Mouse (Mus musculus): Measurements from ENCODE around the gene Ehmt1. TPM values are rescaled to one million over a fixed set of nuclear protein-coding genes. Genes with fewer than 3 reads are reported as not detected.

The Ehmt1 gene
- polyA plus RNA-seq, 1 experiment from 2014 or later, result 54.7 TPM

DNA sequence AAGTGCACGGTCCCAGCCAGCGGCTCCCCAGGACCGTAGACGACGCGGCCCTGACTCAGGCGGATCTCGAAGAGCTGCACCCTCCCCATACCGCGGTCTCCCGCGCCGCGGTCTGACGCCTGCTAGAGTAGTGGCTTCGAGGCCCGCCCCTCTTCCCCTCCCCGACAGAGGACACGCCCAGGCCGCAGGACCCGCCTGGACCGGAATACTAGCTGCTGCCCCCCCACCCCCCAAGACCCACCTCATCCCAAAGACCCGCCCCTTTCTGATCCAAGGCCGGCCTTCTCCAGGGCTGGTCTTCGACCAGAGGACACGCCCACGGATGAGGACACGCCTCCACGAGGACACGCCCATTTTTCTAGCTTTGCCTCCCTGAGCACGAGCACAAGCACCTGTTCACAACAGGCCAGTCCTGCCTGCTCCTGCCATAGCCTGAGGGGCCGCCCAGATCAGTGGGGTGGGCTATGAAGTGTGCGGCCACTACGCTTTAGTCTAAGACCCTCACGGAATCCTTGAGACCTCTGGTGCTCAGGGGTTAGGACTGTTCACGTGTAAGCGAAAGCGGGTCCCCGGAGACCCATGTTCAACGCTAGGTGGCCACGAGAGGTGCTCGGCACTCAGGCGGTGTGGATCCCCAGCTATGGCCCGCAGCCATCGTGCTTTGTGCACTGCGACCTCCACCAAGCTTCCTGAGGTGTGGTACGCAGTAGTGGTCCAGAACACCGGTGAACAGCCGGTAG is 15.8 kb upstream of the Ehmt1 start, which contains the start of gene Arrdc1:
TSS of gene Arrdc1 (minus strand) at position 196 of the 740 bp plus-strand sequence.
- H3K4me3 ChIP-seq (ENCODE audit: low read depth, low read length), result peak within 1 kb of the TSS; percentile 83
- H3K9me3 ChIP-seq (ENCODE audit: control insufficient read depth, low read length), result no peaks in the 10 kb centered on the region
- H3K4me2 ChIP-seq, result peak within 1 kb of the TSS; percentile 99
- H3K36me3 ChIP-seq (ENCODE audit: control insufficient read depth, insufficient read depth, low read length), result no peaks in the 10 kb centered on the region
- peaks cover 6% of the 10 kb centered on the region for H3K4me1 ChIP-seq (replicated peaks; ENCODE audit: control insufficient read depth, insufficient read depth, low read length)
- peak within 1 kb of the TSS; percentile 79 for H3K27ac ChIP-seq (ENCODE audit: low read depth, low read length)
- H3K9ac ChIP-seq (ENCODE audit: low read depth, low read length), result peak within 1 kb of the TSS; percentile 88
- WGBS, result under 1% methylated on average over 49 of the region's 49 CpGs
- 0 out of 2 replicates have a peak, but pooled peaks cover 3% of the 10 kb centered on the region for H3K27me3 ChIP-seq (replicated peaks; ENCODE audit: control insufficient read depth, insufficient read depth, low read length)
- ATAC-seq (replicated peaks; ENCODE audit: low FRiP score), result peak; percentile 91
- peak; percentile 90 for DNase-seq (ENCODE audit: low spot score)

DNA sequence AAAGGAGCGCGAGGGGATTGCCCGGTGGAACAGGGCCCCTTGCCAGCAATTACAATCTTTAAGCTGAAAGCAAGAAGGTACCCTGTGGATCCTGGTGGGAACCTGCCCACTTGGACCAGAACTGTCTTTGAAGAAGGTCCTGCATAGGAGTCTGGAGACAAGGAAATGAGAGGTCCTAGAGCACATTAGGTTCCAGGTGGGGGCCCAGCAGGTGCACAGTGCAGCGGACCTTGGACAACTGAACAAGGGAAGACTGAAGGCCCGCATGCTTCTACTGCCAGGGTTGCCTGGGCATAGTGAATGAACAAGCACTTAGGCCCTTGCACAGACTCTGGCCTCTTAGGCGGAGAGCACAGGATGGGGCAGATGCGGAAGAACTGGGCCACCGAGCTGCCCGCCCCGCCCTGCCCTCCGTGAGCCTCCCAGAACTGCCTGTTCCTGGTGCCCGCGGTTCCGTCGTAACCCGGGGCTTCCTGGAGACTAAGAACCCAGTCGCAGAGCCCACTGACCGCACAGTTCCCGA is 15.1 kb upstream of the Ehmt1 start:
- H3K4me1 ChIP-seq (replicated peaks; ENCODE audit: control insufficient read depth, insufficient read depth, low read length), result peaks cover 6% of the 10 kb centered on the region
- DNase-seq (ENCODE audit: low spot score) (no peak), ATAC-seq (replicated peaks; ENCODE audit: low FRiP score) (peak; percentile 71)
- H3K27me3 ChIP-seq (replicated peaks; ENCODE audit: control insufficient read depth, insufficient read depth, low read length), result 0 out of 2 replicates have a peak, but pooled peaks cover 3% of the 10 kb centered on the region
- peak overlapping the region; percentile 99 for H3K4me2 ChIP-seq
- peak overlapping the region; percentile 83 for H3K4me3 ChIP-seq (ENCODE audit: low read depth, low read length)
- no peaks in the 10 kb centered on the region for H3K9me3 ChIP-seq (ENCODE audit: control insufficient read depth, low read length)
- no peaks in the 10 kb centered on the region for H3K36me3 ChIP-seq (ENCODE audit: control insufficient read depth, insufficient read depth, low read length)
- WGBS, result 5% methylated on average over 19 of the region's 19 CpGs
- H3K27ac ChIP-seq (ENCODE audit: low read depth, low read length), result peak overlapping the region; percentile 79
- H3K9ac ChIP-seq (ENCODE audit: low read depth, low read length), result peak overlapping the region; percentile 88

GRCm38 (mm10) chr2:24929593-24929992 is 10.2 kb upstream of the Ehmt1 start:
- ATAC-seq (replicated peaks; ENCODE audit: low FRiP score) (no peak), DNase-seq (ENCODE audit: low spot score) (no peak)
- Histone ChIP-seq H3K27me3 (replicated peaks; ENCODE audit: control insufficient read depth, insufficient read depth, low read length) (0 out of 2 replicates have a peak, but pooled peaks cover 3% of the 10 kb centered on the region), H3K27ac (ENCODE audit: low read depth, low read length) (no peak overlapping the region), H3K36me3 (ENCODE audit: control insufficient read depth, insufficient read depth, low read length) (0 out of 2 replicates have a peak, but pooled peaks cover 2% of the 10 kb centered on the region), H3K9me3 (ENCODE audit: control insufficient read depth, low read length) (no peaks in the 10 kb centered on the region), H3K4me3 (ENCODE audit: low read depth, low read length) (no peak overlapping the region), H3K4me1 (replicated peaks; ENCODE audit: control insufficient read depth, insufficient read depth, low read length) (peaks cover 6% of the 10 kb centered on the region), H3K4me2 (no peak overlapping the region), H3K9ac (ENCODE audit: low read depth, low read length) (no peak overlapping the region)
- 86% methylated on average over 5 of the region's 5 CpGs for whole genome bisulfite sequencing

GRCm38 (mm10) chr2:24929119-24929518 is 9.7 kb upstream of the Ehmt1 start:
- whole genome bisulfite sequencing, result 70% methylated on average over 2 of the region's 2 CpGs

GRCm38 (mm10) chr2:24927810-24928479 is 8.5 kb upstream of the Ehmt1 start:
- ATAC-seq (replicated peaks; ENCODE audit: low FRiP score) (no peak), DNase-seq (ENCODE audit: low spot score) (no peak)
- Histone ChIP-seq H3K4me2 (no peak overlapping the region), H3K4me3 (ENCODE audit: low read depth, low read length) (no peak overlapping the region), H3K9ac (ENCODE audit: low read depth, low read length) (no peak overlapping the region), H3K4me1 (replicated peaks; ENCODE audit: control insufficient read depth, insufficient read depth, low read length) (no peaks in the 10 kb centered on the region), H3K27me3 (replicated peaks; ENCODE audit: control insufficient read depth, insufficient read depth, low read length) (no peaks in the 10 kb centered on the region), H3K9me3 (ENCODE audit: control insufficient read depth, low read length) (no peaks in the 10 kb centered on the region), H3K27ac (ENCODE audit: low read depth, low read length) (no peak overlapping the region), H3K36me3 (ENCODE audit: control insufficient read depth, insufficient read depth, low read length) (0 out of 2 replicates have a peak, but pooled peaks cover 2% of the 10 kb centered on the region)
- 71% methylated on average over 4 of the region's 4 CpGs for WGBS

More at GRCm38 (mm10) chr2:24929119-24929518, 9.7 kb upstream of the Ehmt1 start:
- DNase-seq (ENCODE audit: low spot score) (no peak), ATAC-seq (replicated peaks; ENCODE audit: low FRiP score) (no peak)
- no peak overlapping the region for H3K4me2 ChIP-seq
- no peak overlapping the region for H3K4me3 ChIP-seq (ENCODE audit: low read depth, low read length)
- no peak overlapping the region for H3K9ac ChIP-seq (ENCODE audit: low read depth, low read length)
- 0 out of 2 replicates have a peak, but pooled peaks cover 3% of the 10 kb centered on the region for H3K27me3 ChIP-seq (replicated peaks; ENCODE audit: control insufficient read depth, insufficient read depth, low read length)
- peaks cover 2% of the 10 kb centered on the region for H3K4me1 ChIP-seq (replicated peaks; ENCODE audit: control insufficient read depth, insufficient read depth, low read length)
- H3K9me3 ChIP-seq (ENCODE audit: control insufficient read depth, low read length), result no peaks in the 10 kb centered on the region
- H3K27ac ChIP-seq (ENCODE audit: low read depth, low read length), result no peak overlapping the region
- H3K36me3 ChIP-seq (ENCODE audit: control insufficient read depth, insufficient read depth, low read length), result 0 out of 2 replicates have a peak, but pooled peaks cover 2% of the 10 kb centered on the region

DNA sequence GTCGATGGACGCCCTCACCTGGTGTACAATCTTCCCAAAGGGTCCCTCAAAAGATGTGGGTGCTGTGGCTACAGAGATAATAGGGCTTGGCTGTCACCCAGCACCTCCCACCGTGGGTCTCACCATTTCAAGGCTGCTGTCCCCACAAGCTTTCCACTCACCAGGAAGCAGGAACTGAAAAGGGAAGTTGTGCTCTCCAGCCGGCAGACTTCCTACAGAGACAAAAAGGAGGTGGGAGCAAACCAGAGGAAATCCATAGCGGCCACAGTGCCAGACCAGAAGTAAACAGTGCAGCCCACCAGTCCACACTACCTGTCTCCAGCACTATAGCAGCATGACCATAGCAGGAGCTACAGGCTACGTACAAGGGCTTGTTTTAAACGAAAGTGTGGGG is 7.5 kb upstream of the Ehmt1 start:
- no peak overlapping the region for H3K9ac ChIP-seq (ENCODE audit: low read depth, low read length)
- ATAC-seq (replicated peaks; ENCODE audit: low FRiP score) (no peak), DNase-seq (ENCODE audit: low spot score) (no peak)
- H3K4me2 ChIP-seq, result no peak overlapping the region
- no peaks in the 10 kb centered on the region for H3K27me3 ChIP-seq (replicated peaks; ENCODE audit: control insufficient read depth, insufficient read depth, low read length)
- no peaks in the 10 kb centered on the region for H3K9me3 ChIP-seq (ENCODE audit: control insufficient read depth, low read length)
- H3K4me3 ChIP-seq (ENCODE audit: low read depth, low read length), result no peak overlapping the region
- H3K27ac ChIP-seq (ENCODE audit: low read depth, low read length), result no peak overlapping the region
- WGBS, result 52% methylated on average over 7 of the region's 7 CpGs
- H3K36me3 ChIP-seq (ENCODE audit: control insufficient read depth, insufficient read depth, low read length), result 0 out of 2 replicates have a peak, but pooled peaks cover 2% of the 10 kb centered on the region
- no peaks in the 10 kb centered on the region for H3K4me1 ChIP-seq (replicated peaks; ENCODE audit: control insufficient read depth, insufficient read depth, low read length)

DNA sequence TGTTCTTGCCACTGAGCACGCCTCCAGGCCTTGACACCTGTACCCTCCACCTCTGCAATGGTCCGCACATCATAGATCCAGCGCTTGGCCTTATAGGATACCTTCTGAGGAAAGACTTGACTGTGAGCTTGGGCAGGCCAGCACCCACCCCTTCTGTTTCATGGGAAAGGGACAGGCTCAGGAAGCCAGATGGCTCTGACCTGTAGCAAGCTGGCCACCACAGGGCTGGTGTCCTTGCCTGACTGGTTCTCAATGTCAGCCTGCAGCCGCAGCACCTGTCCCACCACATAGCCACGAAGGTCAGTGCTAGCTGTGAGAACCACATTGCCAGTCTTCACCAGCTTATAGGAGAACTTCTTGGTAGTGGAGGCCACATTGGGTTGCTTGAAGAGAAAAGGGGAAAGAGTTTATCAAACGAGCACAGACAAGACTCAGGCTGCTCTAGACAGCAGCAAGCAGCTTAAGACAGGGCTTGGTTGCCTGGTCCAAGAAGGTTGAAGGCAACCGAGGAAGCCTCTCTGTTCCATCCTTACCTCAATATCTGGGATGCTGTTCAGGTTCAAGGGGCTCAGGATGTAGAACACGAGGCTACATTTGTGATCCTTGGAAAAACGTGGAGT is 7.0 kb upstream of the Ehmt1 start:
- H3K9me3 ChIP-seq (ENCODE audit: control insufficient read depth, low read length), result no peaks in the 10 kb centered on the region
- H3K36me3 ChIP-seq (ENCODE audit: control insufficient read depth, insufficient read depth, low read length), result 0 out of 2 replicates have a peak, but pooled peaks cover 2% of the 10 kb centered on the region
- ATAC-seq (replicated peaks; ENCODE audit: low FRiP score) (no peak), DNase-seq (ENCODE audit: low spot score) (no peak)
- H3K4me1 ChIP-seq (replicated peaks; ENCODE audit: control insufficient read depth, insufficient read depth, low read length), result no peaks in the 10 kb centered on the region
- WGBS, result 77% methylated on average over 9 of the region's 9 CpGs
- H3K9ac ChIP-seq (ENCODE audit: low read depth, low read length), result no peak overlapping the region
- no peak overlapping the region for H3K27ac ChIP-seq (ENCODE audit: low read depth, low read length)
- no peak overlapping the region for H3K4me3 ChIP-seq (ENCODE audit: low read depth, low read length)
- no peaks in the 10 kb centered on the region for H3K27me3 ChIP-seq (replicated peaks; ENCODE audit: control insufficient read depth, insufficient read depth, low read length)
- H3K4me2 ChIP-seq, result no peak overlapping the region

DNA sequence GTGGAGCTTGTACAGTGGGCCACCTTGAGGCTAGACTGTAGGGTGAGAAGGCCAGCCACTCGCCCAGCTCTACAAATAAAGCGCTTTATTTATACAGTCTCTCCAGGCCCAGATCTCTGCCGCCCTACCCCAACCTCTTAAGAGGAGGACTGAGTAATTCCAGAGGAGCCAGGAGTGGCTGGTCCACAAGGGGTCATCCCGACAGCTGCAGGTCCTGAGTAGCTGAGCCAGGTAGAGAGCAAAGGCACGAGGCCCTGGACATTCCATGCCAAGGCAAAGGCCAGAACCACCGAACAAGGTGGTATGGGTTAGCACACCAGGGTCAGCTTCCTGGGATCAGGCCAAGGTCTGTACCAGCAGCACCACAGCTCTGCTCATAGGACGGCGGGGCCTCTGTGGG is 5.9 kb upstream of the Ehmt1 start:
- Histone ChIP-seq H3K27me3 (replicated peaks; ENCODE audit: control insufficient read depth, insufficient read depth, low read length) (no peaks in the 10 kb centered on the region), H3K4me3 (ENCODE audit: low read depth, low read length) (no peak overlapping the region), H3K27ac (ENCODE audit: low read depth, low read length) (no peak overlapping the region), H3K4me1 (replicated peaks; ENCODE audit: control insufficient read depth, insufficient read depth, low read length) (no peaks in the 10 kb centered on the region), H3K4me2 (no peak overlapping the region), H3K36me3 (ENCODE audit: control insufficient read depth, insufficient read depth, low read length) (0 out of 2 replicates have a peak, but pooled peaks cover 2% of the 10 kb centered on the region), H3K9me3 (ENCODE audit: control insufficient read depth, low read length) (no peaks in the 10 kb centered on the region), H3K9ac (ENCODE audit: low read depth, low read length) (no peak overlapping the region)
- DNase-seq (ENCODE audit: low spot score) (no peak), ATAC-seq (replicated peaks; ENCODE audit: low FRiP score) (0 out of 2 replicates have a peak, but pooled peaks have one; percentile 4)
- WGBS, result 80% methylated on average over 8 of the region's 8 CpGs
